Mouse (Mus musculus): ENCODE measurements around the gene Gpr88. TPM values are rescaled to one million over a fixed set of nuclear protein-coding genes. Genes with fewer than 3 reads are reported as not detected.

The Gpr88 gene
- 20.9 and 32.6 TPM in 2 replicates for polyA plus RNA-seq (2012; rRNA removed)

GRCm38 (mm10) chr3:116253077-116253531 is at the start of gene Gpr88:
Gene Gpr88 (minus strand): TSS chr3:116253503.

Other genes starting within 250 kb of the Gpr88 start
- 20.0 and 20.3 TPM in 2 replicates for gene Slc30a7, start 246.1 kb downstream of the Gpr88 start, polyA plus RNA-seq (2012; rRNA removed)
- 13.9 and 19.3 TPM in 2 replicates for gene Extl2, start 246.0 kb downstream of the Gpr88 start, polyA plus RNA-seq (2012; rRNA removed)
- gene Vcam1, start 123.8 kb downstream of the Gpr88 start, polyA plus RNA-seq (2012; rRNA removed), result 15.9 and 17.7 TPM in 2 replicates
- gene Cdc14a, start 170.5 kb upstream of the Gpr88 start, polyA plus RNA-seq (2012; rRNA removed), result 2.8 and 3.3 TPM in 2 replicates